Mouse (Mus musculus): ENCODE results near the gene Usp47. TPM values are rescaled to one million over a fixed set of nuclear protein-coding genes. Genes with fewer than 3 reads are reported as not detected.

Usp47 gene
- polyA plus RNA-seq, 1 experiment from 2014 or later, result 87.2 TPM

GRCm38 (mm10) chr7:112012102-112012501, 11.2 kb upstream of the Usp47 start:
- no peaks in the 10 kb centered on the region for H3K9me3 ChIP-seq
- 79% methylated on average over 5 of the region's 5 CpGs for WGBS
- no peak overlapping the region for H3K4me2 ChIP-seq (replicated peaks)
- no peaks in the 10 kb centered on the region for H3K36me3 ChIP-seq
- H3K9ac ChIP-seq (replicated peaks), result no peak overlapping the region
- H3K27me3 ChIP-seq, result no peaks in the 10 kb centered on the region
- no peak overlapping the region for H3K4me3 ChIP-seq (replicated peaks)
- no peak for ATAC-seq
- H3K27ac ChIP-seq, result no peak overlapping the region
- H3K4me1 ChIP-seq (replicated peaks), result no peaks in the 10 kb centered on the region

- Histone ChIP-seq H3K36me3 (no peaks in the 10 kb centered on the region), H3K27ac (no peak overlapping the region), H3K9ac (replicated peaks) (no peak overlapping the region), H3K4me3 (replicated peaks) (no peak overlapping the region), H3K4me1 (replicated peaks) (no peaks in the 10 kb centered on the region), H3K4me2 (replicated peaks) (no peak overlapping the region), H3K27me3 (no peaks in the 10 kb centered on the region), H3K9me3 (no peaks in the 10 kb centered on the region)
- ATAC-seq, result no peak
- 88% methylated on average over 6 of the region's 6 CpGs for WGBS
Observed at GRCm38 (mm10) chr7:112012621-112013177, 10.6 kb upstream of the Usp47 start.

DNA sequence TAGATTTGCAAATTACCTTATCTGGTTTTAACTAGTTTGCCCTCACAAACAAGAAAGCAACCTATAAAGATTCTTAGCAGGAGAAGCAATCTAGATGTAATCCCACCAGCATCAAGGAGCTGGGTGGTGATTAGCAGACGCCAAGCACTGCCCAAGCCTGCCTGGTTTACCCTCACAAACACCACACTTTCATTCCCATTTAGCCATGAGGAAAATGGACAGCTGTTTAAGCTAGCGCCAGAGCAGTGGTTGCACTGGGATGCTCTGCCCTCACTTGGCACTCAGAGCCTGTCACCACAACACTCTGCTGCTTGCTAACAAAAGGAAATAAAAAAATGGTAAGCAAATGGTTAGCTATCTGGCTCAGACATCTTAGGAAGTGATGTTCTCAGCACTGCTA, 9.2 kb upstream of the Usp47 start:
- WGBS, result 76% methylated on average over 2 of the region's 2 CpGs
- no peak overlapping the region for H3K4me2 ChIP-seq (replicated peaks)
- no peak overlapping the region for H3K9ac ChIP-seq (replicated peaks)
- no peak overlapping the region for H3K4me3 ChIP-seq (replicated peaks)
- H3K9me3 ChIP-seq, result no peaks in the 10 kb centered on the region
- no peak for ATAC-seq
- no peaks in the 10 kb centered on the region for H3K4me1 ChIP-seq (replicated peaks)
- no peaks in the 10 kb centered on the region for H3K27me3 ChIP-seq
- H3K27ac ChIP-seq, result no peak overlapping the region
- H3K36me3 ChIP-seq, result no peaks in the 10 kb centered on the region

- Histone ChIP-seq H3K9me3 (no peaks in the 10 kb centered on the region), H3K36me3 (no peaks in the 10 kb centered on the region), H3K27ac (peak overlapping the region; percentile 95), H3K9ac (replicated peaks) (peak overlapping the region; percentile 87), H3K4me2 (replicated peaks) (peak overlapping the region; percentile 80), H3K27me3 (no peaks in the 10 kb centered on the region), H3K4me3 (replicated peaks) (peak overlapping the region; percentile 67), H3K4me1 (replicated peaks) (peaks cover 41% of the 10 kb centered on the region)
- peak; percentile 73 for ATAC-seq
- 10% methylated on average over 17 of the region's 17 CpGs for WGBS
Observed at GRCm38 (mm10) chr7:112022506-112023149, 676 bp upstream of the Usp47 start.

GRCm38 (mm10) chr7:112023601-112024445, 519 bp downstream of the Usp47 start:
- Histone ChIP-seq H3K4me1 (replicated peaks) (peaks cover 42% of the 10 kb centered on the region), H3K9me3 (no peaks in the 10 kb centered on the region), H3K36me3 (no peaks in the 10 kb centered on the region), H3K4me3 (replicated peaks) (peak overlapping the region; percentile 67), H3K9ac (replicated peaks) (peak overlapping the region; percentile 87), H3K27ac (peak overlapping the region; percentile 95), H3K27me3 (no peaks in the 10 kb centered on the region), H3K4me2 (replicated peaks) (peak overlapping the region; percentile 80)
- WGBS, result under 1% methylated on average over 58 of the region's 58 CpGs
- peak; percentile 88 for ATAC-seq

GRCm38 (mm10) chr7:112024446-112024730, 1.1 kb downstream of the Usp47 start:
- 27% methylated on average over 7 of the region's 7 CpGs for WGBS
- no peaks in the 10 kb centered on the region for H3K27me3 ChIP-seq
- ATAC-seq, result no peak
- H3K9me3 ChIP-seq, result no peaks in the 10 kb centered on the region
- H3K4me3 ChIP-seq (replicated peaks), result peak overlapping the region; percentile 67
- H3K4me1 ChIP-seq (replicated peaks), result peaks cover 42% of the 10 kb centered on the region
- H3K4me2 ChIP-seq (replicated peaks), result peak overlapping the region; percentile 80
- H3K36me3 ChIP-seq, result no peaks in the 10 kb centered on the region
- peak overlapping the region; percentile 95; the same call in 1 of the 2 replicates for H3K27ac ChIP-seq
- H3K9ac ChIP-seq (replicated peaks), result peak overlapping the region; percentile 87

- Histone ChIP-seq H3K4me2 (replicated peaks) (peak overlapping the region; percentile 80), H3K4me3 (replicated peaks) (peak overlapping the region; percentile 67), H3K27ac (no peak overlapping the region), H3K27me3 (no peaks in the 10 kb centered on the region), H3K9ac (replicated peaks) (peak overlapping the region; percentile 87), H3K9me3 (no peaks in the 10 kb centered on the region), H3K36me3 (no peaks in the 10 kb centered on the region), H3K4me1 (replicated peaks) (peaks cover 42% of the 10 kb centered on the region)
- WGBS, result 30% methylated on average over 5 of the region's 5 CpGs
- no peak for ATAC-seq
Observed at GRCm38 (mm10) chr7:112024856-112025255, 1.6 kb downstream of the Usp47 start.

DNA sequence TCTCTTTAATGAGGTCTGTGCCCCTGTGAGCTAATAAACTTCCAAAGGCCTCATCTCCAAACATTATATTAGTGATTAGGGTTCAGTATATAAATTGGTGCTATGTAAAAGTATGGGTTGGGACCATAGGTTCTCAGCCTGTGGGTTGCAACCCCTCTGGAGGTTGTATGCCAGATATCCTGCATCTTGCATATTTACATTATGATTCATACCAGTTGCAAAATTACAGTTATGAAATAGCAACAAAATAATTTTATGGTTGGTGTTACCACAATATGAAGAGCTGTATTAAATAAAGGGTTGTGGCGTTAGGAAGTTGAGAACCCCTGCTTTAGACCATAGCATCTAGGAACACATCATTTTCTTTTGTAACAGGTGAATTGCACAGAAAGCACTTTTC, 7.3 kb downstream of the Usp47 start:
- ATAC-seq, result no peak
- 94% methylated on average over 1 of the region's 1 CpGs for WGBS

DNA sequence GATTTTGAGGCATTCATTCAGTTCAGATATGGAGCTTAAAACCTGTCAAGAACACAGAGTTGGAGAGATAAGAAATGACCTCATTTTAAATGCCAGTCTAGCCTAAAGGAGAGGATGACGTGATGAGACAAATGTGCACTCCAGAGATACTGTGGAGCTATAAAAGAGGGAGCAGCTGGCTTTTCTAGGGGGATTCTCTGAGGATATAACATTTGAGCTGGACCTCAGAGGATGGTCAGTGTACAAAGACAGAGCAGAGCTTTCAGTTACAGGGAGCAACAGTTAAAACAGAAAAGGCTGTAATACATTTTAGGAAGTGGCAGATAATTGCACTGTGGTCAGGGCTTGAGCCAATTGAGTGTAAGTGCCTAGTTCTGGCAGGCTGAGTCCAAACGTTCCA, 12.5 kb downstream of the Usp47 start:
- H3K4me3 ChIP-seq (replicated peaks), result no peak overlapping the region
- H3K4me1 ChIP-seq (replicated peaks), result 0 out of 2 replicates have a peak, but pooled peaks cover 3% of the 10 kb centered on the region
- no peak overlapping the region for H3K27ac ChIP-seq
- no peaks in the 10 kb centered on the region for H3K9me3 ChIP-seq
- 37% methylated on average over 2 of the region's 2 CpGs for WGBS
- no peak overlapping the region for H3K4me2 ChIP-seq (replicated peaks)
- no peak overlapping the region for H3K9ac ChIP-seq (replicated peaks)
- H3K27me3 ChIP-seq, result no peaks in the 10 kb centered on the region
- no peaks in the 10 kb centered on the region for H3K36me3 ChIP-seq
- ATAC-seq, result no peak

More for the DNA sequence above, 7.3 kb downstream of the Usp47 start:
- Histone ChIP-seq H3K27me3 (no peaks in the 10 kb centered on the region), H3K4me2 (replicated peaks) (no peak overlapping the region), H3K4me3 (replicated peaks) (no peak overlapping the region), H3K4me1 (replicated peaks) (peaks cover 21% of the 10 kb centered on the region), H3K9me3 (no peaks in the 10 kb centered on the region), H3K36me3 (no peaks in the 10 kb centered on the region), H3K27ac (no peak overlapping the region), H3K9ac (replicated peaks) (no peak overlapping the region)

DNA sequence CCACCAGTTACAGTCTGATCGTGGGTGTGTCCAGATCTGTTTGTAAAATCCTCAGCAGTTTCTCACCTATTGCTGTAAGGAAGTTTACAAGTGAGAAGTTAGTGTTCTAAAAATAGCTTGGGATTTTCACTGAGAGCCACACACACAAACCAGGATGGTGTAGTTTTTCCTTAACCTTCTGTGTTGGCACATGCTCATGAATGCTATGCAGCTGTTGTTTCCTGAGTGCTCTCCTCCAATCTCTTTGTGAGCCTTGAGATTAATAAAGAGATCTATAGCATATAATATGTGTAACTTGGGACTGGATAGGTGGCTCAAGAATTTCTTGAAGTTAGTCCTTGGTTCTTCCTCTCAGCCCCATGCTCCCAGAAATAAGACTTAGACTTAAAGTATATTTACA, 13.3 kb downstream of the Usp47 start:
- WGBS, result 97% methylated on average over 1 of the region's 1 CpGs
- H3K4me1 ChIP-seq (replicated peaks), result 0 out of 2 replicates have a peak, but pooled peaks cover 3% of the 10 kb centered on the region
- no peak overlapping the region for H3K9ac ChIP-seq (replicated peaks)
- no peak for ATAC-seq
- no peak overlapping the region for H3K27ac ChIP-seq
- H3K27me3 ChIP-seq, result no peaks in the 10 kb centered on the region
- no peak overlapping the region for H3K4me2 ChIP-seq (replicated peaks)
- H3K4me3 ChIP-seq (replicated peaks), result no peak overlapping the region
- H3K9me3 ChIP-seq, result no peaks in the 10 kb centered on the region
- no peaks in the 10 kb centered on the region for H3K36me3 ChIP-seq

DNA sequence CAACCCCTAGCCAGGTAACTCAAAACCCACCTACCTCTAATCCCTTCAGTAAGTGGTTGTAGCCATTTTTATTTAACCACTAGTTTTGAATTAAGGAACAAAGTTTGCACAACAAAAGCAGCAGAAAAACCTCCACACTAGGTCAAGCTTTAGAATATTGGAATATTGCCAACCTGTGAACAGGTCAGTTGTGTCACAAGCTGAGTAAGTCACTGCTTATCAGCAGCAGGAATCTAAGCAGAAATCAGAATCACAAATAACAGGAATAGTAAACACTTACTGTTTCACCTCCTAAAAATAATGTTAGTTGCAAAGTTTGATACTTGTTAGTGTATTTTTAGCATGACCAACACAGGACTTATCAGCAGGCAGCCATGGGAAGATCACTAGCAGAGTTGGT, 17.0 kb downstream of the Usp47 start:
- no peak overlapping the region for H3K9ac ChIP-seq (replicated peaks)
- ATAC-seq, result no peak
- H3K4me2 ChIP-seq (replicated peaks), result no peak overlapping the region
- 0 out of 2 replicates have a peak, but pooled peaks cover 4% of the 10 kb centered on the region for H3K4me1 ChIP-seq (replicated peaks)
- no peaks in the 10 kb centered on the region for H3K9me3 ChIP-seq
- no peak overlapping the region for H3K4me3 ChIP-seq (replicated peaks)
- no peaks in the 10 kb centered on the region for H3K27me3 ChIP-seq
- no peaks in the 10 kb centered on the region for H3K36me3 ChIP-seq
- no peak overlapping the region for H3K27ac ChIP-seq

DNA sequence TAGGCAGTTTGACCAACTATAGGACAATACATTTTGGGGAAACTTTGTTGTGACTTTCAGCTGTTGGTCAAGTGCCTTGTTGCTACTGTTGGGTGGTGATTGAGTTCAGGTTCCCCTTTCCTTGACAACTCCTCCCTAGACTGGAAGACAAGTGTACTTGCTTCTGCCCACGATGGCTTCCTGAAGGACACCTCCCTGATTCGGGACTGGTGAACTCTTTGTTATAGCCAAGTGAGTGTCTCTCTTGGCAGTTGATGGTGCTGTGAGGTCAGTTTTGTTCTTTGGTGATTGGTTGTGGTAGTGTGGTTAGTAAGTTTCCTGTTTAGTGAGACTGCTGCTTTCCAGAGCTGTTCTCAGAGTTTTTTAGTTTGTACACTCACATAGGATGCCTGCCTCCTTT, 19.5 kb downstream of the Usp47 start:
- H3K4me1 ChIP-seq (replicated peaks), result 0 out of 2 replicates have a peak, but pooled peaks cover 3% of the 10 kb centered on the region
- no peak for ATAC-seq

More for the DNA sequence above, 19.5 kb downstream of the Usp47 start:
- no peak overlapping the region for H3K9ac ChIP-seq (replicated peaks)
- no peak overlapping the region for H3K4me3 ChIP-seq (replicated peaks)
- H3K27me3 ChIP-seq, result no peaks in the 10 kb centered on the region
- H3K27ac ChIP-seq, result no peak overlapping the region
- H3K9me3 ChIP-seq, result no peaks in the 10 kb centered on the region
- no peak overlapping the region for H3K4me2 ChIP-seq (replicated peaks)
- 87% methylated on average over 2 of the region's 2 CpGs for WGBS
- H3K36me3 ChIP-seq, result no peaks in the 10 kb centered on the region

Measured in midbrain, embryonic 13.5 days (tissue).